Mouse (Mus musculus) liver (tissue): ENCODE data around the gene Ankrd40.
A peak's percentile ranks its signal among the peaks of the same experiment; 100 is the strongest.

Source experiments
- DNase-seq: peaks from one replicate; pipeline ENCODE4 v3.0.0-alpha.2; 2020; ENCODE audit warnings: mixed read lengths

The Ankrd40 gene

DNA sequence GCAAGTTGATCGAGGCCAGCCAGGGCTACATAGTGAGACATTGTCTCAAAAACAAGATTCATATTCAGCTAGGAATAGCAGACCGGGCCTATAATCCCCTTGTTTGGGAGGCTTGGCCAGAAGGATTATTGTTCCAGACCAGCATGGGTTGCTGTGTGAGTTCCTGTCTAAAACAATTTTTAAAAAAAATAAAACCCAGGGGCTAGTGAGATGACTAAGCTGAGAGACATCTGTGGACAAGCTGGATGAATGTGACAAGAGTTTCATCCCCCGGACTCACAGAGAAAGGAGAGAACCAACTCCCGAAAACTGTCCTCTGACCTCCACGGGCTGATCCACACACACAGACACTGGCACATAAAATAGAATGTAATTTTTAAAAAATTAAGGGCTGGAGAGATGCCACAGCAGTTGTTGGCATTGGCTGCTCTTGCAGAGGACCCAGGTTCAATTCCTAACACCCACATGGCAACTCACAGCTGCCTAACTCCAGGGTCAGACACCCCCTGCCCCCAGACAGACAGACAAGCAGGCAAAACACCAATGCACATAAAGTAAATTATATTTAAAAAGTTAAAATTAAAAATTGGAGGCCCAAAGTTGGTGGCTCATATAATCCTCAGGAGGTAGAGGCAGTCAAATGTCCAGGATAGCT is 4.4 kb upstream of the Ankrd40 start:
- no peak for DNase-seq

DNA sequence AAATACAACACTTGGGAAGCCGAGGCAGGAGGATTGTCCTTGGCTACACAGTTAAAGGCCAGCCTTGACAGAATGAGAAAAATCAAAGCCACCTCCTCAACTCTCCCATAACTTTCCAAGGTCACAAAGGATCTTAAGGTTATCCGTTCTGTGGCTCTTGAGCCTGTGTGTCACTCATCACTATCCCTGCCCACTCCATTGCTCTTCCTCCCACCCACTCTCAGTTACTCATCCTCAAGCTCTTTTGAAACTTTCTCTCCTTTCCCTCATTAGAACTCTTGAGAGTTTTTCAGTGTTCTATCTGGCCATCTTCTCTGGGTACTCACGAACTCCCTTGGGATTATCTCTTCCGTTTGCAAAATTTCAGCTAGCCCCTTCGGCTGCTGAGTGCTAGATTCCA is 3.2 kb upstream of the Ankrd40 start:
- no peak for DNase-seq

DNA sequence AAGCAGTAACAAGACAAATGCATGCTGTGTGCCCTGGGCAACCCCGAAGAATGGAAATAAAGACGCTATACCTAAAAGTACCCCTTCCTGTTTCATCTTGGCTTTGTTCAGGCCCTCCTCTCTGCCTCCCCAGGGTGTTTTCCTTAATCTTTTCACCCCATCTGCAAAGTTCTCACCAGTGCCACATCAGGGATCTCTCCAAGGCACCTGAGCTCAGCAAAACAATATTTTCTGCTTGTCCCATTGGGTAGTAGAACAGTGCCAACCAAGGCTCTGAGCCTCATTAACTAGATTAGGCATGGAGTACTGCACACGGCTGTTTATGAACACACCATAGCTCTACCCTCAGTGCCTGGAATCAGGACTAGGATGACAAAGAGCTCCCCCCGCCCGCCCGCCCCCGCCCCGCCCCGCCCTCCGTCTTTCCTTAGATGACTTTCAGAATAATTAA is 815 bp upstream of the Ankrd40 start:
- no peak for DNase-seq

DNA sequence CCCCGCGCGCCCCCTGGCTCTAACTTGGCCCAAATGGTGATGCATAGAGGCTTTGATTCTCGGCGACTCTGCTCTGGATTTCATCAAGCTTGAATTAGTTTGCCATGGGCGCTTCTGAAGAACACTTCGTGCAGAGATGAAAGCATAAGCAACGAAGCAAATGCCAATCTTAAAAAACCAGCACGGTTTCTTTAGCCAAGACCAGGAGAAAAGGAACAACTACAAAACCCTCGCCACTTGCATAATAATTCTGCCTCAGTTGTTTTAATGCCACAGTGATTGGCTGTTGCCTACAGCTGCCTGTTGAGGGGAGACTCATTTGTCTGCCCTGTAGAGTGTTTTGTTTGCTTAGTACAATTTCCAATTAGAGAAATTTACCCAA is 834 bp downstream of the Ankrd40 start:
- DNase-seq = no peak

DNA sequence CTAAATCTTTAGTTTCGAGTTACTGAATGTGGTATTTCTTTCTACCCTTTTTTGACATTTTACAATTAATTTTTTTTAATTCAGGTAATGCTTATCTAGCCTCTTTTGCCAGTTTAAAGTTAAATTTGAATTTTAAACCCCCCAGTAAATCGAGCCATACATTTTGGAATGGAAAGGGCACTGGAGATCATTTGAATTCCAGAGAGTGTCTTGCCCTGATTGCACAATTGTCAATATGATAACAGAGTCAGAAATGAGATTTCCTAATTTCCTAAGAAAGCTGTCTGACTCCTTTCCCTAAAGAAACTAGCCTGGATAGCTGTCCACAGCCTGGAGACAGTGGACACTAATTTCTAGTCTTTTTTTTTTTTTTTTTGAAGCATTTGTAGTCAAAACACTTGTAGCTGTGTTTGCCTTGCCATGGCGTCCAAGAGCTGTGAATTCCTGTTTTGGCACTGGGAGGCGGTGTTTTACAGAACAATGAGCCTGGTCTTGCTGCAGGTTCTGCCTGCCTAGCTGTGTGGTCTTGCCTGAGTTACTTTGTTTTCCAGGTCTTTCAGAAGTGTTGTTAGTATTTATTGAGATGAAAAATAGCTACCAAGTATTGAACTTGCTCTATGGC is 1.6 kb downstream of the Ankrd40 start:
- peak; percentile 51 for DNase-seq

DNA sequence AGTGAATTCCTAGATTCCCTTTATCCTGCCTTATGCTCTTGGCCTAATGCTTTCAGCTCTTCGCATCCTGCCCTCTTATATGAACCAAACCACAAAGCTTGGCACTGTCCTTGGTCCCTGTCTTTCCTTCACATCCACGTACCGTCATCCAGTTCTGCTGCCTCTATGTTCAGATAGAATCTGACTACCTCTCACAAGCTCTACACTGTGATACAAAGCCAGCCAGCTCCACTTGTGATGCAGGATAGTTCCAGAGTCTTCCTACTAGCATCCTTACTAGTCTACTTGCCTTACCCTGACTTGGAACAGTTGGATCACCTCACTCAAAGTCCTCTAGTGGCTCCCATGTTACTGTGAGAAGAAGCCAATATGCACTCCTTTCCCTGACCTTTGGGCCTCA is 2.4 kb downstream of the Ankrd40 start:
- DNase-seq = no peak

DNA sequence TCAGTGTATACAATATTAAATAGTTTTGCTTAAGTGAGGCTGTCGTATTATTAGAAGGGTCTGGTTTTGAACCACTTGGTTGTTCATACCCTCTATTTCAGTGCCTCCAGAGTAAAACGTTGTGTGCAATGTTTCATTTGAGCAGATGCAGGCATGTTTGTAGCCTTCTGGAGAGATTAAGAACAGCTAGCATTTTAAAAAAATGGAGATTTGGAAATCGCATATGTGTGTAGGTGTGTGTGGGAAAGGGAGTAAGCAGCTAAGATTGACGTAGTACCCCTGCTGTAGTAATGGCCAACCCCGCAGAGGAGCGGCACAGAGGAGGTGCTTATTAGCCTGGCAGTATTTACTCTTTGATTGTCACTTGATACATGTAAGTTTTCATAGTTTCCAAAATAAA is 4.9 kb downstream of the Ankrd40 start:
- DNase-seq = no peak

DNA sequence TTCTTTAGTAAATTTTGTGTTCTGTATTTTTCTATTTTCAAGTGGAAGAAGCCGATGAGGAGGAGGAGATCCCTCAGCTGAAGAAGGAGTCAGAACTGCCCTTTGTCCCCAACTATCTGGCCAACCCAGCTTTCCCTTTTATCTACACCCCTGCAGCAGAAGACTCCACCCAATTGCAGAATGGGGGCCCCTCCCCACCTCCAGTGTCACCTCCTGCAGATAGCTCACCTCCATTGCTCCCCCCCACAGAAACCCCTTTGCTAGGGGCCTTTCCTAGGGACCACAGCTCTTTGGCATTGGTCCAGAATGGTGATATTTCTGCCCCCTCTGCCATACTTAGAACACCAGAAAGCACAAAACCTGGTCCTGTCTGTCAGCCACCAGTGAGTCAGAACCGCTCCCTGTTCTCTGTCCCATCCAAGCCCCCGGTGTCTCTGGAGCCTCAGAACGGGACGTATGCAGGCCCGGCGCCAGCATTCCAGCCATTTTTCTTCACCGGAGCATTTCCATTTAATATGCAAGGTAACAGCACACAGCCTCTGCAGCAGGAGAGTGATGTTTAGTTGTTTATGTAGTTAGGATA is 6.7 kb downstream of the Ankrd40 start:
- DNase-seq = peak; percentile 88

DNA sequence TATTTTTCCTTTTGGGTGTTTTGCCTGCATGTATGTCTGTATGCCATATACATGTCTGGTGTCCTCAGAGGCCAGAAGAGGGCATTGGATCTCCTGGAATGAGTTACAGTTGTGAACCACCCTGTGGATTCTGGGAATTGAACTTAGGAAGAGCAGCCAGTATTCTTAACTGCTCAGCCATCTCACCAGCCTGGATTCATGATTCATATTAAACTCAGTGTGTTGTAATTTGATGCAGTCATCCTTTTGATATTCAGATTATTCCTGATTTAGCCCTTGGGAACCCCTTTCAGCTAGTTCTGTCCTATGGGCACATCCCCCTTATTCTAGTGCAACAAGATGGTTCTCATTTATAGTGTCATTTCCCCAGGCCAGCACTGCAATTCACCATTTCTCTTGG is 8.8 kb downstream of the Ankrd40 start:
- no peak for DNase-seq

DNA sequence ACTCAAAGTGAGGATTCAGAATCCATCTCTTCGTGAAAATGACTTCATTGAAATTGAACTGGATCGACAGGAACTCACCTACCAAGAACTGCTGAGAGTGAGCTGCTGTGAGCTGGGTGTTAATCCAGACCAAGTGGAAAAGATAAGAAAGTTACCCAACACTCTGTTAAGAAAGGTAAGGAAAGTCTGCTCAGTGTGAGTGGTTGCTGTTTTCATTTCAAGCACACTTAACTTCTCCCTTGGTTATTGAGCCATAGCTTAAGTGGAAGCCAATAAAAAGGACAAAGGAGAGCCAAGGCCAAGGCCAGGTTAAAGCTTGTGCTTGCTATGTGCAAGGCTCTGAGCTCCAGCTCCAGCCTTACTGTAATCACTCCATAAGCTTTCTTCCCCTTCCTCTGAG is 10.5 kb downstream of the Ankrd40 start:
- DNase-seq = no peak

DNA sequence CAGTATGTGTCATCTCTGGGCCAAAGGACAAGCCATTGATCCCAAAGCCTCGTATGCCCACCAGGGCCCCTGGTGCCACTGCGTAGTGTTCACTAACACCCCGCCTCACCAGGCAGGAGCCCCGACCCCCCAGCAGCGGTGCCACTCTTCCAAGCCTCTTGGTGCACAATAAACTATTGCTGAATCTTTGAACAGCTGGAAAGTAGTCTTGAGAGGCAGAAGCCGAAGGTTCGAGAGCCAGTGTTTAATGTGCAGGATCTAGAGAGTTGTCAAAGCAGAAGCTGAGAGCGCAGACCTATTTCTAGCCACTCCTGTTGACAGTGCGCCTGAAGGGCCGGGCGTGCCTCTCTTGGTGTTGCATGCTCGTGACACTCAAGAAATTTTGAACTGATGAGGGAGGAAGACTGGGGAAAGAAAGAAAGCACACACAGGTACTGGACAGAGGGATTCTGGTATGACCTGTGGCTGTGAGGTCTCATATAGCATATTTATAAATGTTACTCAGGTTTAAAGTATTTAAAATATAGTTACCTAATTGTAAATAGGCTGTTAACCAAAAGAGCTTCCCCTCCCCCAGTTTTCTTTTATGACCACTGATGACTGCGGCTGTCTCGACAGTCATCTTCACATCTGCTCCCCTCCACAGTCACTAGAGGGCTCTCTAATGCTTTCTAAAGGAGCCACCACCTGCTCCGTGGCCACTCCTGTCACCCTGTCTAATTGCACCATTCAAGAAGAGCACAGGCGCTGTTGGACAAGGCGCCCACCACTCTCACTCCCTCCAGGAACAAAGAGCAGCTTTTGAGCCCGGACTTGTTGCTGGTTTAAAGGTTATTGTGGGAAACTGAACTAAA is 12.2 kb downstream of the Ankrd40 start:
- DNase-seq = peak; percentile 58

DNA sequence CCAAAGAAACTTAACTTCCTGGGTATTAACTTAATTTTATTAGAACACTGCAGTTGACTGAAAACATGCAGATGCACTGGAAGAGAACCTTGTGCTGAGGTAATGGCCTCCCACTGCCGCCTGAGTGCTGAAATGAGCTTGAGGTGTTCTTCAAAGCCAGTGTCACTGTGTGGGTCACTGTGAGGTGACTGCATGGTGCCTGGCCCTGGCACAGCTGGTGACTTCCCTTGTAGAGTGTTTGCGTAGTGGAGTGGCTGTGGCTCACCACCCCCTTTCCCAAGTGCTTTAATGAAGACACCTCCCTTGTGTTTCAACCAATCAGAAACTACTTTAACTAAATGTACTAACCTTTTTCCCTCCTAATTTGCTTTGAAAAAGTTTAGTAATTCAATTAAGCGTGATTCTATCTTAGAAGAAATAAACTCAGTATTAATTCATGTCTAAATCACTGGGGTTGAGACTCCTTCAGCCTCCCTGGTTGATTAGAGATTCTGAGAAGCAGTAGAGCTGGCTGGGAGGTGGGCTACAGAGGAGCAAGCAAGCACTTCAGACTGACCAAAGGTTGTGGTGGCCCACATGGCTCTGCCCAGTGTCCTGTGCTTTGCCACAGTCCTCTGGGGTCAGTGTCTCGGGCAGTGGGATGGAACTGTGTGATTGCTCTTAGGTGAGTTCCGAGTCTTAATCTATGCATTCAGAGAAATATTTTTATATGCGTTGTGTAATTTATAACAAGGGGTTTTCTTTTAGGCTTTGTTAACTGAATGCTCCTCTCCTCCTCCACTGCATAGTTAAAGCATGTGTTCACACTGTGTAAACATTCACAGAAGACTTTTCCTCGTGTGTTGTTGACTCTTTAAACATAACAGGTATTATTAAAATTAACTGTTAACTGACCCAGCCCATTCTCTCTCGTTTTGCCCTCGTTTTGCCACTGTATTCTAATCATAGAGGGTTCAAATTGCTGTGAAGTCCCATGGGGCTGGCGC is 13.4 kb downstream of the Ankrd40 start:
- DNase-seq = no peak

DNA sequence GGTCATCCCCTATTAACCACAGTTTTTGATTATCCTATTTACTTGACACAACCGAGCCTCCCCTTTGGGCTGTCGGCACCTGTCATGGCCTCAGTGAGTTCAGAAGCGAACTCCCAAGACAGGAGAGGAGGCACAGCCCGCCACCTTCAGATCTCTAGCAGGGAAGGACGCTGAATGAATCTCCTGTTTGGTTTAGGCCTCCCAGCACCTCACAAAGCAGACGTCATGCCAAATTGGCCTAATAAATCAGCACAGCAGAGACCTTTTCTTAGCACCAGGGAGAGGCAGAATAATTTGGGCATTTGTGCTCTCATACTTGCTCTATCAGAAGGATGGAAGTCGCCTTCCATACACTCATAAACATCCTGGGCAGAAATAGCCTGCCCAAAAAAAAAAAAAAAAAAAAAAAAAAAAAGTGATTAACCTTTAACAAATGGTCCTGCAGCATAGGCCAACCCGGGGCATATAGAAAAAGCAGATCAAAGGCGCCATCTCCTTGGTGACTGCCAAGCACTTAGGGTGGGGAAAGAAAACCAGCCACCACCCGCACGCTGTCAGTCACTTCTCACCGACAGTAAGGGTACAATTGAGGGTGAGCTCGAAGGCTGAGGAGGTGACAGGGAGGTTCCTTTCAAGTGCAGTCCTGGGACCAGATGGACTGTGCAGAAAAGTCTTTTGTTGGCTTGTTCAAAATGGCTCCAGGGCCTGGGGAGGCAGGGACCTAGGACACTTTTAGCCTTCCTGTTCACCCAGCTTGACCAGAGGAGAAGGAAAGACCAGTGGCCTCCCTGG is 14.5 kb downstream of the Ankrd40 start:
- no peak for DNase-seq

DNA sequence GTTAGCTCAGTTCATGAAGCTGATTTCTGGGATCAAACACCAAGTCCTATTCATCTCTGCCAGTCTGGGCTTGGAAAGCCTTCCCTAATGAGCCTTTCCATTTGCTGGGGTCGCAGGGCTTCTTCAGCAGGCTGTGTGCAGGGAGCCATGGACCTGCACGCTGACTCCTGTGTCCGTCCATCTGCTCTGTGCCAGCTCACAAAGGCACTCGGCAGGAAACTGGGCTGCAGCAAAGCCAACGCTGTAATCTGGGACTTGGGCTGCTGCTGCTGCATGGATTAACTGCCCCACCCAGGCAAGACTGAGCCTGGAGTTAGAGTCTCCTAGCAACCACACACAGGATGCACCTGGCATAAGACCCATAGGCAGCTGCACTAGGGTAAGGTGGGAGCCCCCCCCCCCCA is 16.2 kb downstream of the Ankrd40 start:
- DNase-seq = no peak

DNA sequence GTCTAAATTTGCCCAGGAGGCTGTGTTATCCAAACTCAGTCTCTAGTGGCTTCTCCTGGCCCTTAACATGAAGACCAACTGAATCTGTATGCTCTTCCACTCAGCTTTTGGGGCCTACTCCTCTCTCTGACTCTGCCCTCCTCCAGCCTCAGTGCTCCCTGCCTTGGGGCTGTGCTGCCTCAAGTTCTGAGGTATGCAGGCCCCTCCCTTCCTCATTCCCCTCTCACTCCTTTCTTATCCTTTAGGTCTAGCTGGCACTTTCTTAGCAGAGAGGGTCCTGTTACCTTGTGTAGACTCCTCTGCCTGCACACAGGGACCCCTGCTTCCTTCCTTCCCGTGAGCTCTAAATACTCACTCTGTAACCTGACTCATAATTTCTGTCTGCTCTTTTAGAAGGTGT is 16.7 kb downstream of the Ankrd40 start:
- no peak for DNase-seq

DNA sequence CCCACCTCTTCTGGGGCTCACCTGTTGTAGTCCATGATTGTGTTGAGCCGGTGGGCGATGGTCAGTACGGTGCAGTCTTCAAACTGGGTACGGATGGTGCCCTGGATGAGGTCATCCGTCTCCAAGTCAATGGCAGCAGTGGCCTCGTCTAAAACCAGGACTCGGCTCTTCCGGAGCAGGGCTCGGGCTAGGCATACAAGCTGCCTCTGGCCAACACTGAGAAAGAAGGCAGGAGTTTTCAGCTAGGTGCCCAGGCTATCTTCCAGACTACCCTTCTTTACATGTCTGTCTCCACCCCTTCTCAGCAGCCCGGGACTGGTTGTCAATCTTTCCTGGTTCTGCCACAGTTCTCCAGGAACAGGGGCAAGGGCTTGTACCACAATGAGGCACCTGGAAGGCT is 18.1 kb downstream of the Ankrd40 start:
- no peak for DNase-seq

DNA sequence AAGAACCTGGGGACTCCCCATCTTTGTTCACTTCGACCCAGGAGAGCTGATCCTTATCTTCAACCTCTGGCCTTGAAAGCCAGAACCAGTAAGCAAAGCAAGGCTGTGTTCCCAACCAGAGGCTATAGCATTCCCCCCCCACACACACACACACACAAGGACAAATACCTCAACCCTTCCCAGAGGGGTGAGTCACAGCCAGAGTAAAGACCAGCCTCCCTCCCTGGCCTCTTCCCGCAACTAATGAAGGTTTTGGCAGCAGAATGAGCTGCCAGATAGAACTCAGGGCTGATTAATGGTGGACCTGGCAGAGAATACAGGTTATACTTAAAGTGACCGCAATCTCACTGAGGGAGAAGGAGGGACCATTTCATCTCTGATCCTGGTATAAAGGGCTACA is 18.8 kb downstream of the Ankrd40 start:
- no peak for DNase-seq

DNA sequence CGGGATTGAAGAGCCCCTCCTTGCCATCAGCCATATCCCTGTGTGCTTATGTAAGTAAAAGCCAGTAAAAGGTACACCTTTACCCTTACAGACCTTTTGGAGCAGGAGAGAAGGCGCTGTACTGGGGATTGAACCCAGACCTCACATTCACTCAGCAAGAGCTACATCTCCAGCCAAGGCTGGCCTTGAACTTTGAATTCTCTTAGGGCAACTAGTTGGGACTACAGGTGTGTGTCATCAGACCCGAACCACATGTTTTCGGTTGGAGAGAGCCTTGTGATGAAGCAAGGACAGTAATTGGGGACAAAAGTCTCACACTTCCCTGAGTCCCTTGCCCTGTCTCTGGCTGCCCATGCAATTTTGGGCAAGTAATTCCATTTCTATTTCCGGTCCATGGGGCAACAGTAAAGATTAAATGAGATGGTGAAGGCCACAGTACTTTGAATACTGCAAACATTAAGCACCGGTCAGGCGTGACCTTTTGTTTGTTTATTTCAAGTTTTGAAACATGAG is 19.3 kb downstream of the Ankrd40 start:
- no peak for DNase-seq

DNA sequence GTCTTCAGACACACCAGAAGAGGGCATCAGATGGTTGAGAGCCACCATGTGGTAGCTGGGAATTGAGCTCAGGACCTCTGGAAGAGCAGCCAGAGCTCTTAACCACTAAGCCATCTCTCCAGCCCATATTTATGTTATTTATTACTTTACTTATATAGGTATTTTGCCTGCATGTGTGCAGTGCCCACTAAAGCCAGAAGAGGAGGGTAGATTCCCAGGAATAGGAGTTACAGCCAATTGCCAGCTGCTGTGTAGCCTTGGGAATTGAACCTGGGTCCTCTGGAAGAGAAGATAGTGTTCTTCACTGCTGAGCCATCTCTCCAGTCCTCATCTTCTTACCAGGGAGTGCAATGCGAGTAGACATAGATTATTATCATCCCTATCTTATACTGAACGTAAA is 22.0 kb downstream of the Ankrd40 start:
- DNase-seq = no peak

DNA sequence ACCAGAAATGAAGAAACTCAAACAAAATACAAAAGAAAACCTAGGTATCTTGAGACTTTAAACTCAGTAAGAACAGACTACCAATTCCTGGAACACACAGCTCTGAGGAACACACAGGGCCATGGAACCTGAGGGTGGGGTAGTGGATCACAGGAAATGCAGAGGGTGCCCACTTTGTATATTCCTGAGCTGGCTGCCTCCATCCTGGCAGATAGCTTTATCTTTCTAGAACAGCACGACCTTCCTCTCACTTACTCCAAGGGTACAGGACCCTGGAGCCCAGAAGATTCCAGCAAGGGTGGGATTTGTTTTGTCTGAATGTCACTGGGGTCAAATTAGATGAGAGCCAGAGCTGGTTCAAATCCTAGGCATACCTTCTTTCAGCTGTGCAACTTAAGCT is 22.5 kb downstream of the Ankrd40 start:
- DNase-seq = peak; percentile 38

DNA sequence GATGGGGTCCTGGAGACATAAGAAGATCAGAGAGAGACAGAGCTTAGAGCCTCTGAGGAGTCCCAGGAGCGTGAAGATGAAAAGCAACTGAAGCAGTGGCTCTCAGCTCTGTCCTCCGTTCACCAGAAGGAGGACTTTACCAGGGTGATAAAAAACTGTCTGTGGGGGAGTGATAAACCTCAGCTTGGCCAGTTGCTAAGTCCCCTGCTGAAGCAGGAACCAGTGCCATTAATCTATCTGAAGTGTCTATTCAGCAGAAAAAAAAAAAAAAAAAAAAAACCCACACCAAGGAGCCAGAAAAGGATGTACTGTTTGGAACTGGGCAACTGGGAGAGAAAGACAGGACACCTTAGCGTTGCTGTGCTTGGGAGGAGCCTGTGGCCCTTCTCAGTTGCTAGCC is 23.3 kb downstream of the Ankrd40 start:
- DNase-seq = peak; percentile 41
